Mouse (Mus musculus) neutrophil, adult 59 days (primary cell): ENCODE results near the gene Olfr1308. TPM values are rescaled to one million over a fixed set of nuclear protein-coding genes. Genes with fewer than 3 reads are reported as not detected.

Experiments
- total RNA-seq, 2 experiments: library from RNA; stranded (reverse); gene quantifications; 1 replicate in 1 of 2; 2 replicates in 1 of 2; pipeline ENCODE4 v1.2.4; 2023

Gene Olfr1308
- not detected for total RNA-seq

GRCm38 (mm10) chr2:111964844-111965243 lies at the start of gene Olfr1308:
Olfr1308 (minus strand) TSS chr2:111964944.

GRCm38 (mm10) chr2:112012608-112013007 lies 47.9 kb upstream of the Olfr1308 start, which contains the start of gene Olfr1310:
Olfr1310 (minus strand) TSS chr2:112012708.

GRCm38 (mm10) chr2:111990181-111990580 lies 25.4 kb upstream of the Olfr1308 start, which contains the start of gene Olfr1309:
Olfr1309 (minus strand) TSS chr2:111990281.

GRCm38 (mm10) chr2:111949340-111949739 lies 15.4 kb downstream of the Olfr1308 start, which contains the start of gene Olfr1307:
Olfr1307 (minus strand) TSS chr2:111949440.

GRCm38 (mm10) chr2:111916171-111916570 lies 48.6 kb downstream of the Olfr1308 start, which contains the start of gene Olfr1306:
Olfr1306 (minus strand) TSS chr2:111916271.

Other genes with a start within 250 kb of the Olfr1308 start
- not detected for gene Olfr1301, start 213.9 kb downstream of the Olfr1308 start, total RNA-seq
- gene Olfr1302, start 187.5 kb downstream of the Olfr1308 start, total RNA-seq, result not detected
- gene Olfr1303, start 144.6 kb downstream of the Olfr1308 start, total RNA-seq, result not detected
- gene Olfr1305, start 87.8 kb downstream of the Olfr1308 start, total RNA-seq, result not detected
- not detected for gene Olfr1306, start 48.7 kb downstream of the Olfr1308 start, total RNA-seq
- under 1 TPM; 0.02 TPM for gene Olfr1307, start 15.5 kb downstream of the Olfr1308 start, total RNA-seq
- not detected for gene Olfr1309, start 25.3 kb upstream of the Olfr1308 start, total RNA-seq
- gene Olfr1310, start 47.8 kb upstream of the Olfr1308 start, total RNA-seq, result not detected
- gene Olfr1311, start 59.5 kb upstream of the Olfr1308 start, total RNA-seq, result not detected
- not detected for gene Olfr1312, start 85.3 kb upstream of the Olfr1308 start, total RNA-seq
- gene Olfr1313, start 112.9 kb upstream of the Olfr1308 start, total RNA-seq, result not detected
- gene Olfr1314, start 131.8 kb upstream of the Olfr1308 start, total RNA-seq, result not detected
- not detected for gene Olfr1315-ps1, start 150.5 kb upstream of the Olfr1308 start, total RNA-seq
- not detected for gene Olfr1316, start 170.0 kb upstream of the Olfr1308 start, total RNA-seq
- gene Olfr1317, start 175.4 kb upstream of the Olfr1308 start, total RNA-seq, result not detected
- gene Olfr1318, start 189.3 kb upstream of the Olfr1308 start, total RNA-seq, result not detected